Mouse (Mus musculus) R1 (cell line): Measurements from ENCODE around the gene Creb3.

Source experiments
- DNase-seq: peaks from one replicate; pipeline ENCODE4 v3.0.0-alpha.2; 2018; ENCODE audit warnings: low read depth, low spot score

Gene Creb3

DNA sequence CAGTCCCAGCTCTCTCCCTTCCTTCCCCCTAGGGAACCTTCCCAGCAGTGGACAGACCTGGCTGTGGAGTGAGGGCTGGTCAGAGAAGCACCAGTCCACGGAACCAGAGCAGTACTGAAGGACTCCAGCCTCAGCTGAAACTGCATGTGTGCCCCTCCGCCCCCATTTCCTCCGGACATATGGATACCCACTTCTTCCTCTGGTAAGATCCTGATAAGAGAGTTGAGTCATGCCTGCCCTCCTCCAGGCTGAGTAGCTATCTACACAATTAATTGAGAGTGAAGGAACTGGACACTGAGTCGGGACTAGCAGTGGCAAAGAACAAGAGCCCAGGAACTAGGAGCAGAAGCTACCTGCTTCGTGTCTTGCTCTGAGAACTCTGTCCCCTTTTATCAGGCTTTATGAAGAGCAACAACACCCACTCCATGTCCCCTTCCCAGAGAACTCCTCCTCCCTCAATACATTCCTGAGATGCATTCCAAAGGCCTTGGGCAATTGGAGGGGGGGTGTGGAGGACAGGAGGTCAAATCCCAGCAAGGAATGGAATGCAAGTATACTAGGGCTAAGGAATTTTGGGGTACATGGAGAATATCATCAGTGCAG, 4.0 kb upstream of the Creb3 start:
- peak; percentile 97 for DNase-seq

DNA sequence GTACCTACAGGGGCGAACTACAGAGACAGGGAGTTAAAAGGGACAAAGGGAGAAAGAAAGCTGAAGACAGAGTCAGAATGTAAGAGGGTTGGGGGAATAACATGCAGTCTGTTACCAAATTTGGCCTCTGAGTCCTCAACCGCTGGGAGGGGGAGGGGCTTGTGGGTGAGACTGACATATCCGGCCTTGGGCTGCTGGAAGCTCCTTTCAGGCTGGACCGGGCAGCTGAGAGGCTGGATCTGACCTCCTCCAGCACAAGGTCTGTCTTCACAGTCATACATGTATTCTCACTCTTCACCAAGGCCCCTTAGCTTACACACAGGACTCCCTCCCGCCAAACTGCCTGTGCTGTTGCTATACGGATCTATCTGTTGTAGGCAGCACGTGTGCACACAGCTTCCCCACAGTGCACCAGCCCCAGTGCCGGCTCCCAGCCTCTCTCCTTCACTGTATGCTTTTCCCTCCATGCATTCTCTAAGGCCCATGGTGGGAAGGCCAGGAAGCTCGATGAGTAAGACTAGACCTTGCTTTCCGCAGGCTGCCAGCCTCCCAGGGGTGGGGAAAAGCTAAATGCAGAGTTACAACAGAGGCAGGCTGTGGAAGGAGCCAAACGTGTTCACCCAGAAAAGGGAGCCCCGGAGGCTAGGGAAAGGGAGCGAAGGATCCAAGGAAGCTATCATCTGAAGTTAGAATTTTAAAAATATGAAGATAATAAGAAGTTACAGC, 3.3 kb upstream of the Creb3 start:
- DNase-seq = no peak

DNA sequence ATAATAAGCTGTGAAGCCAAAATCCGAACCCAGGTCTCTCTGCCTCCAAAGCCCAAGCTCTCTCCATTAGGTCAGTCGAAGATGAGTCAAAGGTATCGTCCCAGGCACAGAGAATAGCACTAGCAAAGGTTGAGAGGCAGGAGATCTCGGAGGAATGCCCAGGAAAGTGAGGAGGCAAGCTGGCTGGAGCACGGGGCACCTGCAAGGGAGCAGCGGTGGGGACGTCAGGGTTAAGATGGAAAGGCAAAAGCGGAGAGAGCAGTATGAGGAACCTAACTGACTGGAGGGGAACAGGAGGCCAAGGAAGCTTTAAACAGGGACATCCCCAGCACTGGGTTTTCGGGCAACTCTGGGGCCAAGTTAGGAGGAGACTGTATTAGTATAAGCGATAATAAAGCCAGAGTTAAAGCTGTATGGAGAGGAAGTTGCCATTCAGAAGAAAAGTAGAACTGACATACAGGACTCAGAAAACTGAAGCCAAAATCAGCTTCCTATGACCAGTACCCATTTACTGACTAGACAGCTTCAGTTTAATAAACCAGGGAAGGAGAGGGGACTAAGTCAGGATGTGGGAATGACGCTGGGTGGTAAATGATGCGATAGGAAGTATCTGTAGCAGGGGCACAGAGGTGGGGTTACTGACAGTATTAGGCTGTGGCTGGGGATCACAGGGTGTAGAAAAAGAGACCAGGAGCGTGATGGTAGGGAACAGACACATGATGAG, 2.5 kb upstream of the Creb3 start:
- DNase-seq = no peak

DNA sequence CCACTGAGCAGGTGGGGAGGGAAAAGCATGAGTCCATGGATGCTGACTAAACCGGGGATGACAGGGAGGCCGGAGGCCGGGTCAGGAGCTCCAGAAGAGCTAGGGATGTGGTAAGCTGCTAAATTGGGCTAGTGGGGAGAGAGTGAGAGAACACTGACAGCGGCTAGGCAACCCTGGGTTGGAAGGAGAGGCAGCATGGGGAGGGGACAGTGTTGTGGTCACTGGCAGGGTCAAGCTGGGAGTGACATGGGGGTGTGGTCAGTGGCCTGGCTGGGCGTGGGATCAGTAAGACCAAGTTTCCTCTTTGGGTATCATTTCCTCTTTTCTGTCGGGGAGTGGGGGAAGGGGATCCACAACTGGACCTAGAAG, 1.9 kb upstream of the Creb3 start:
- DNase-seq = no peak

DNA sequence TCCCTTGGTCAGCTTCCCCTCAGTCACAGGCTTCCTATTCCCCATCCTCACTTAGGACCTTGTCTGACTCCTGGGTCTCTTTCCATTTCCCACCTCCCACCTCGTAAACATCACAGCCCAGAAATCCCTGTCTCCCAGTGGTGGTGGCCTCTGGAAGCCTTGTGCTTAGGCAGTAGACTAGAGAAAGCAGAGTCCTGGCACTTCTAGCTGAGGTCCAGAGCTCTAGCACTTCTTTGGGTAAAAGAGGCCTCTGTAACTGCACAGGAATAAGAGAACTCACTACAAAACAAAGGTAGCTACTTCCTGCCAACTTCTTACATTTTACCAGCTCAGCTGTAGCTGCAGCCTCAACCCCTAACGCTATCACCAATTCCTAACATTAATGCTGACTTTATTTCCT, 1.2 kb upstream of the Creb3 start:
- DNase-seq = no peak

DNA sequence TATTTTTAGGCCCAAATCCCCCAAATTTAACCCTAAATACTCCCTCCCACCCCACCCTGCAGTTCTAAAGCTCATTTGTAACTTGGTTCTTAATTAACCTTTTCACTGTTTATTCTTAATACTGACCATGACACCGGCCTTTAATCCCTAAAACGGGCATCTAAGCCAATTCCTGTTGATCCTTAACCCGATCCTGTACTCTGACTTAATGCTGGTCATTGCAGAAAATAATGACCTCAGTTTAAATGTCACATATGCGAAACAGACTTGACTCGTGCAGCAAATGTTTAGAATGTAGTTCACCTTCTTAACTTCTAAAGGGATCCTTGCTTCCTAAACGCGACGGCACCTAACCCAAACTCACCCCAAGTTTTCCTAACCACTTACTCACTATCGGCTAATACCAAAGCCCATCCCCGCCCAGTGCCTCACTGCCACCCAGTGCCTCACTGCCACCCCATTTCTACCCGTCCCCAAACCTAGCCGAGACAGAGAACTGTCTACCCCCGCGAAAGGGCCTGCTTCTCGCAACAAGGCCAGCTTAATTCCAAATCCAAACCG, 616 bp upstream of the Creb3 start:
- no peak for DNase-seq

DNA sequence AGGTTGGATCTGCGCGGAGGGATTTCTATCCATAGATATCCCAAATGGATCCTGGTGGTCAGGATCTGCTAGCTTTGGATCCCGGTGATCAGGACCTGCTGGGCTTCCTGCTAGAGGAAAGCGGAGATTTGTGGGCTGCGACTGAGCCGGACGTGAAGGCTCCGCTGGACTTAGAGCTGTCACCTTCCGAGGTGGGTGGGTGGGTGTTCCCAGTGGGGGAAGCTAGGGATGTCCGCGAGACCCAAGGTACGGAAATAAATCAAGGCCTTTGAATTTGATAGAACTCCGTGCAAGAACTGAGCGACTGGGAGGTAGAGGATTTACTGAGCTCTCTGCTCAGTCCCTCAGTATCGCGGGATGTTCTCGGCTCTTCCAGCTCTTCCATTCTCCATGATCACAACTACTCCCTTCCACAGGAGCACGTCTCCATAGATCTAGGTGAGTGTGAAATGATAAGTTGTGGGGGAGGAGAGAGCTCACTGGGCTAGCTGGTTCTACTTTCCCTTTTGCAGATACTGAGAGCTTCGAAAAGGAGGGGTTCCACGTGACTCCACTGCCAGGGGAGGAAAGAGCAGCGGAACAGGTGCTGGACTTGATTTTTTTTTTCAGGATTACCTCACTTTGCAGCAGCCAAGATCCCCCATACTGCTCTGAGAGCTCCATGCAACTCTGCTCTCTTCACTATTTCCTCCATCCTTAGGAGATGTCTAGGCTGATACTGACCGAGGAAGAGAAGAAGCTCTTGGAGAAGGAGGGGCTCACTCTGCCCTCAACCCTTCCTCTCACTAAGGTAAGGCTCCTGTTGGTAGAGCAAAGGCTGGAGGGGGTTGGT, 853 bp downstream of the Creb3 start:
- DNase-seq = peak; percentile 33

DNA sequence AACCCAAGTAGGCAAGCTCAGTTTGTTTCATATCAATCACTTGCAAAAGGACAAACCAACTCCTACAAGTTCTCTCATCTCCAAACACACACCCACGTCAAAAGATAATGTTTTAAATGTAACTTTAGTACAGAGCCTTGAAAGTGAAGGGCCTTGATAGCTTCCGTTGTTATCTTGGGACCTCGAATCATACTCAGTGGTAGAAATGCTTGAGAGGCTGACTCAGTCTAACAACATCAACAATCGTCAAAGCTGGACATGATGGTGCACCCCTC, 1.4 kb downstream of the Creb3 start:
- DNase-seq = no peak

DNA sequence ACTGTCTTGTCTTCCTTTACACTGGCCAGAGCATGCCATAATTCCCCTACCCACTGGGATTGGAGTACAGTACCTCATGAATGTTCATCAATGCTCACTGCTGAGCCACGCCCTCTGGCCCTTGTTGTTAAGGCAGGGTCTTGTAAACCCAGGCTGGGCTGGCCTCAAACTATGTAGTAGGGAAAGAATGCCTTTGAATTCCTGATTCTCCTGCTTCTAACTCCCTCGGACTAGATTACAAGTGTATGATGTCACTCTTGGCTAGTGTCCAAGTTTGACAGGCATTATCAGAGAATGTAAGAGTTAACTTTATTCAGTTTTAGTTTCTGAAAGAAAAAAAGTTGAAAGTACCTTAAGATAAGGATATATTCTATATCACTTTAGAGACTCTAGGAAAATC, 2.1 kb downstream of the Creb3 start:
- DNase-seq = peak; percentile 82

DNA sequence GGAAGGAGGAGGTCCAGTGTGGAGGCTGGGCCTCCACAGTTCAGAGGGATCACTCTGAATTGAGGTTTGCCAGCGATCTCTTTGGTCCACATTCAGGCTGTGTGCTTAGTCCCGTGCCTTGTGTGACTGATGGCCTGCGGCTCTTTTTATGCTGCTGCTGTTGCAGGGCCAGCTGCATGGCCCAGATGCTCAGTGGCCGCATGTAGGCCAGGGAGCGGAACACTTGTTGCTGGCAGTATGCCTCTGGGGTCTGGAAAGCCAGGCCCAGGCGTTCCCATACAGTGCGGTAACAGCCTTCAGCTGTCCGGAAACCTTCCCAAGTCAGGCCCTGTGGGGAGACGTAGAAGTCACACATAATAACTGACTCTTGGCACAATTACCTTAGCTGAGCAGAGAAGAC, 5.0 kb downstream of the Creb3 start:
- no peak for DNase-seq

DNA sequence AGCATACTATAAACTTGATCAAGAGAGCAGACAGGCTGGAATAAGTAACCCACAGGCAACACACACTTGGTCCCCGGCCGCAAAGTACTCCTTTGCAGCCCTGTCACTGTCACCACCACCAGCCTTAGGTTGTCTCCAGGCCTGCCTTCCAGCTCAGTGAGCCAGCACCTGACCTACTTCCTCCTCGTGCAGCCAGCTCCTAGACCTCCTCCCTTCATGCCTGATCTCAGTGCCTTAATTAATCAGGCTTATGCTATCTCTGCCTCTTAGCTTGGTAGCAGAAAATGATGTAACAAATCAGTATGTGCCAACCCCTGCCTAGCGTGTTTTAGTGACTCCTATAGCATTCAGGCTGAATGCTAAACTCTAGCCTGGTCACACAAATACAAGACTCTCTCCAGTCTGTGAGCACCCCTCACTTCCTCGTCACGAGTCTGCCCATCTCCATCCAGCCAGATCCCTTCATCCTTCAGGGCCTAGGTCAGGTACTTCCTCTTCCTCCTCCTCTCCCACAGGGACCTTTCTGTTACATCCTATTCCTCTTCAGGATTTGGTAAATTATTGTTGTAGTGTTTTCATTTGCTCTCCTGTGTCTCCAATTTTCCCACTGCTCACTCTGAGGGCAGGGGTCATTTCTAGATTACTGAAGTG, 9.4 kb downstream of the Creb3 start:
- no peak for DNase-seq

DNA sequence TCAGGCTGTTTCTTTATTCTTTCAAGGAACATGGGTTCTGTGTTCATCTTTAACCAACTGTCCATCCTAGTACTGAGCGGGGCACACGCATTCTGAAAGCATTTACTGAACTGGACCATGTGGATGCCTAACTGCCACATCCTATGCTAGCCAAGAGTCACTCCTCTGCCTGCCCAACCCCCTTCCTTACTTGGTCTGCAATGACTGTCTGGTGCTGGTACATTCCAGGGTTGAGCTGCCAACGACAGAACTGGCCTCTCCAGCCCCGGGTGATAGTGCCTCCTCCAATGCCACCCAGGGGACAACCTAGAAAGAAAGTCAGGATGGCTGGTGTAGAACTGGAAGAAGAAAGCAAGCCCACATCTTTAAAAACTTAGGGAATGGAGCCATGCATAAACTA, 11.4 kb downstream of the Creb3 start:
- no peak for DNase-seq

DNA sequence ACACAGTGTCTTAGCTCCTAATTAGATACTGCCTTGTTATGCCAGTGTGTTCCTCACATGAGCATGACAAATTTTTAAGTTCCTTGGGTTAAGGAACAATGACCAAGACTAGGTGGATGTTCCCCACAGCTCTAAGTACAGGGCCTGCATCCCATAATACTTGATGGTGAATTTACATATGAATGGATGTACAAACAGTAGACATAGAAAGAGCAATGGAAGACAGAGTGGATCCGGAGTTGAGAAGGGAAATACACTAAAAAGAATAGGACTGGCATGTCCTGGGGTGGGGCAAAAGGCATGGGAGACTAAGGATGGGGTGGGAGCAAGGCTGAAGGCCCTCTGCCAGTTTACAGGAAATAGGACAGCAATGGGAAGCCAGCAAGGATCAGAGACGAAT, 13.2 kb downstream of the Creb3 start:
- DNase-seq = peak; percentile 72

DNA sequence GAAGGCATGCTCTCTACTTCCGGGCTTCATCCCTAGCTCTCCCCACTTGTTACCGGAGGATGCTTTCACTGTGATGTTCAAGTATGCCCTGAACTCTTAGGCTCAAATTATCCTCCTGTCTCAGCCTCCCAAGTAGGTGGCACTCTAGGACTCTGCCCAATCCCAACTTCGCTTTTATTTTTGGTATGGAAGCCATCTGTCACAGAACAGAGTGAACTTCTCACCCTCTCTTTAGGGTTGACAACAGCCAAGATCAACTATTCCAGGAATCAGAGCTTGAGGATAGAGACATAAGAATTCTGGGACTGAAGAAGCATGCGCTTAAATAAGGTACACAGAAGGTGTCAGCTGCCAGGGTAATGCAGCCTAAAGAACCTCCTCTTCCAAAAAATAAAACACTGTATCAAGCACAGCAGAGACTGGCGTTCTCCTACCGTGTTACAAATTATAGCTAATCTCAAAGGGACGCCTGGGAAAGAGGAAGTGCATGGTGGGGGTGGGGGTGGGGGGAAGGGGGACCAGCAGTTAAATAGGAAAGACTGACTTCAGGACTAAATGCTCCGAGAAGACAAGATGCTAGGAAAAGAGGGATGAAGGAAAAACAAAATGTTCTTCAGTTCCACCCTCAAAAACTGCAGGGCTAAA, 15.2 kb downstream of the Creb3 start:
- no peak for DNase-seq

DNA sequence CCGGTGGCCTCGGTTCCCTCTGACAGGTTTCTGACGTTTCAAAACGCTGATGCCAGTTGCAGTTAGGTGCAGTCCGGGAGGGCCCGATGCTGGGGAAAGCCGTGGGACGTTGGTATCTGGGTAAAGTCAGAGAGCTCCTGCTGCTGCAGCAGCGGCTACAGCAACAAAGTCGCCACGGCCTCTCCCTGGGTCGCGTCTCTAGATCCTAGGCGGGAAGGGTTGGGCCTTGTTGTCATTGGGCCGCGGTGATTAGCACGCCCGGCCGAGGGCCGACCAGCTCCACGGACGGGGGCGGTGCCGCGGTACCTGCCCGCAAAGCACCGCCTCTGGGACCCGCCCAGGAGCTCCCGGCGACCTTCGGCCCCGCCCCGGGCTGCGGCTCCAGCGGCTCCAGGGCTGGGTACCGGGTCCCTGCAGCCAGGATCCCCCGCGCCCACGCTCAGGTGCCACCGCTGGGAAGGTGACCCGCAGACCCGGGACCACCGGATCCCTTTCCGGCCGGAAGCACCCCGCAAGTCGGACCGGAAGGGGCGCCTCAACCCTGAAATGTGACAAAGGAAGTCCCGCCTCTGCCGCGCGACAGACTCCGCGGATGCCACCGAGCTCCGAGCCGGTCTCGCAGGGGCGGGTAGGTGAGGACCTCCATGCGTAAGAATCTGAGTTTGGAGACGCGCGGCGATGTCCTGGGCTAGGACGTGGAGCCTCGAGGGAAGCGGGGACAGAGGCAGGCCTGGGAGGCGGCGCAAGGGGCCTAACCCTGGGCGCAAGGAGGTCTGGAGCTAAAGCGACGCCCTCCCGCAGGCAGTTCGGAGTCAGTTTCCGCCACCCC, 16.5 kb downstream of the Creb3 start, which contains the start of the genes Rgp1 and Gba2:
Gene Rgp1 (plus strand): TSS at position 340 of the 829 bp plus-strand sequence.
Gene Gba2 (minus strand): TSS at position 498 of the 829 bp plus-strand sequence.
- peak; percentile 92 for DNase-seq

DNA sequence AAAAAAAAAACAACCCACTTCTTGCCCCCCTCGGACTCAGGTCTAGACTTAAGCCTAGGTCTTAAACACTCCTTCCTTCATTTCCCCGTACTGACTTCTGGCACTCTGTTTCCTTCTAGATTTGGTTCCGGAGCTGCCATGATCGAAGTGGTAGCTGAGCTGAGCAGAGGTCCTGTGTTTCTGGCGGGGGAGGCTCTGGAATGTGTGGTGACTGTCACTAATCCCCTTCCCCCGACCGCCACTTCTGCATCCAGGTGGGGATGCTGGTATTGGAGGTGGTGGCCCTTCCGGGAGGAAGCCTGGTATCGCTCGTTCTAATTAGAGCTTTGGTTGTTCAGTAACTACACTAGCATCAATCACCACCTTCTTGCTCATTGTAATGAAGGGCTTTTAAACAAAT, 17.1 kb downstream of the Creb3 start:
- DNase-seq = no peak

DNA sequence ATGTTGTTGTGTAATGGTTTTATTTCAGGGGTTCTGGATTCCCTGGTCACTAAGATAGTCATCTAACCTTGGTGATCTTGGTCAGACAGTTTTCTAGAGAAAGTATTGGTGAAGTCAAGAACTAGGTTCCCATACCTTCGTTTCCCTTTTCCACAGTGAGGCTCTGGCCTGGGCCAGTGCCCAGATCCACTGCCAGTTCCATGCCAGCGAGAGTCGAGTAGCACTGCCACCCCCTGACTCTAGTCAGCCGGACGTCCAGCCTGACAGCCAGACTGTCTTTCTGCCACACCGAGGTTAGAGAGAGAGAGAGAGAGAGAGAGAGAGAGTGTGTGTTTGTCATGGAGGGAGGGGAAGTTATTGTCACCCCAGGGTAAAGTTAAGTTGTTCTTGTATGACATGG, 17.6 kb downstream of the Creb3 start:
- DNase-seq = no peak

DNA sequence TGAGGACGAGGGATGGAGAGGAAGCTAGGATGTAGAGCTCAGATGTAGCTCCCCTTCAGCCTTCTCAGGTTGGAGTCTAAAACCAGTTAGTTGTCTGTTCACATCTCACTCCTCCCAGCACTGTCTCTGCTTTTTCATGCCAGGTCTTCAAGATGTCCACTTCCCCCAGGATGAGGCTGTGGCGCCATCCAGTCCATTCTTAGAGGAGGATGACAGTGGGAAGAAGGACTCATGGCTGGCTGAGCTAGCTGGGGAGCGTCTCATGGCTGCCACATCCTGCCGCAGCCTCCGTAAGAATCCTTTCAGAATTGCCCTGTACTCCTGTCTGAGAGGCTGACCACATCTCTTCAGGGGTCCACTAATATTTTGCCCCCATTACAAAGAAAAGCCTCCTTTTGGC, 18.6 kb downstream of the Creb3 start:
- no peak for DNase-seq

DNA sequence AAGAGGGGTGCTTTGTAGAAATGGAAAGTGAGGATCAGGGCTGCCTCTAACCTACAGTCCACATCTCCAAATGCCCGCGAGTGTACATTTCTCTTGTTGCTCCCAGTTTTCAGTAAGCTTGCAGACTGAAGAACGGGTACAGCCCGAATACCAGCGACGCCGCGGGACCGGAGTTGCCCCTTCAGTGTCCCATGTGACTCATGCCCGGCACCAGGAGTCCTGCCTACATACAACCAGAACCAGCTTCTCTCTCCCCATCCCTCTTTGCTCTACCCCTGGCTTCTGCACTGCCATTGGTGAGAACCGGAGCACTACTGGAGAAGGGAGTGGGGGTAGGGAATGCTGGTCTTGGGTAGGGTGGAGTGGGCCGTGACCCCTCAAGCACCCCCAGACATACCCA, 19.2 kb downstream of the Creb3 start:
- no peak for DNase-seq

DNA sequence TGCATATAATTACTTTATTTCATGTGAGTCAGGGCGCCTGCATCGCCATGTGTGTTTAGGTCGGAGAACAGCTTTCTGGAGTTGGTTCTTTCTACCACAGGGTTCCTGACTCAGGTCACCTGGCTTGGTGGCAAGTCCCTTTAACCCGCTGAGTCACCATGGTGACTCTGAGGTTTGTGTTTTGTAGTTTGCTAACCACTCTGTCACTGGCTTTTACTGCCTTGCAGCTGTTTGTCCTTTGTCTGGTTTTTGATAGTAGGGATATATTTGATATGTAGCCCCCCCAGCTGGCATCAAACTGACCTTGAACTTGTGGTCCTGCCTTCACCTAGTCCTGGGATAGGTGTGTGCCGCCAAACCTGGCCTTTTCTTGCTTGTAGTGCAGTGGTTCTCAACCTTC, 20.1 kb downstream of the Creb3 start:
- DNase-seq = no peak
